Mouse (Mus musculus) activated CD4-positive, CD25-positive, alpha-beta regulatory T cell (primary cell): ENCODE measurements around the gene 1700017B05Rik. TPM values are rescaled to one million over a fixed set of nuclear protein-coding genes. Genes with fewer than 3 reads are reported as not detected.

Source experiments
- polyA plus RNA-seq, 2 experiments: library from polyadenylated mRNA; unstranded; fragments of 100-300 nt; shearing (Covaris generic); gene quantifications; one replicate each; pipeline ENCODE4 v1.2.1; 2017

The 1700017B05Rik gene
- 10 to 100 TPM; 16.2 to 66.7 TPM for polyA plus RNA-seq

GRCm38 (mm10) chr9:57261913-57262794 is at the start of gene 1700017B05Rik:
TSS of gene 1700017B05Rik (minus strand) at chr9:57262612.

GRCm38 (mm10) chr9:57236256-57236655 is 26.2 kb downstream of the 1700017B05Rik start, which contains the start of gene Trcg1:
TSS of gene Trcg1 (plus strand) at chr9:57236556.

Other genes with a start within 250 kb of the 1700017B05Rik start
- gene Sin3a, start 190.6 kb downstream of the 1700017B05Rik start, polyA plus RNA-seq: 10 to 100 TPM; 26.4 to 30.3 TPM
- gene Man2c1, start 131.9 kb downstream of the 1700017B05Rik start, polyA plus RNA-seq: 10 to 100 TPM; 38.8 to 43.2 TPM
- gene Neil1, start 114.3 kb downstream of the 1700017B05Rik start, polyA plus RNA-seq: 10 to 100 TPM; 19.2 to 28.5 TPM
- gene Commd4, start 104.3 kb downstream of the 1700017B05Rik start, polyA plus RNA-seq: 100 to 1,000 TPM; 265 to 305 TPM
- under 1 TPM in 1 of 2 experiments, not detected in 1; 0.33 TPM for gene Trcg1, start 26.1 kb downstream of the 1700017B05Rik start, polyA plus RNA-seq
- gene Ppcdc, start 177.5 kb upstream of the 1700017B05Rik start, polyA plus RNA-seq: 100 to 1,000 TPM in 1 of 2 experiments, 10 to 100 TPM in 1; 94.1 to 119 TPM
- under 1 TPM; 0.33 to 0.98 TPM for gene Scamp5, start 205.4 kb upstream of the 1700017B05Rik start, polyA plus RNA-seq
- under 1 TPM in 1 of 2 experiments, not detected in 1; 0.60 TPM for gene Rpp25, start 241.4 kb upstream of the 1700017B05Rik start, polyA plus RNA-seq